Mouse (Mus musculus): ENCODE data around the gene Efna4.

Efna4 gene

DNA sequence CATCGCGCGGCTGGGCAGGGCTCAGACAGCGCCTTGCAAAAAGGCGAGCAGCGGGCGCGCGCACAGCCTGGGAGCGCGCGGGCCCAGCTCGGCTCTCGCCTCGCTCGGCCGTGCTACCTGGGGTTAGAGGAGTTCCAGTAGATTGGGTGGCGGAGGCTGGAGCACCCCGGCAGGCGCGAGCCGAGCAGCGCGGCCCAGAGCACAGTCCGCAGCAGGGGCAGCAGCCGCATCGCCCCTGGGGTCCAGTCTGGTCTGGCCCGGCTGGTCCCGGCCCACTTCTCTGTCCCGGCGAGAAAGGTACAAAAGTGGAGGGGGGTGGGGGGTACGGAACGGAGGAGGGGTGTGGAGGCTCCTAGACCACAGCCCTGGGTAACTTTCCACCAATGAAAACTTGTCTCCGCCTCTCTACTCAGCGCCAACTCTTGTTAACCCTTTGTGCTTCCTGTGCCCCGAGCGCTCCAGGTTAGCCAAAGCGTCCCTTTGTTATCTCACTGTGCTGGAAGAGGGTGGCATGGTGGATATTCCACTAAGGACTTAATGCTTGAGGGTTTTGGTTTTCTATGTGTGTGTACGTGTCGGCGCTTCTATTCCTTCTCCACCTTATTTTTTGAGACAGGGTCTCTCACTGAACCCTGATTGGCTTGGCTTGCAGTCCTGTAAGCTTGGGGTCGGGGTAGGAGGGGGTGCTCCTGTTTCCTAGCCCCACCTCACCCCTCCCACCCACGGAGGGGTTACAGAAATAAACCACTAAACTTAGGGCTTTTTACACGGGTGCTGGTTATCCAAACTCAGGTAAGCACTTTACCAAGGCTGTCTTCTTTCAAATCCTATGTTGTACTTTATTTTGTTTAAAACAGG, at the start of gene Efna4:
Gene Efna4, minus strand, starts transcription at position 308 of the 858 bp plus-strand sequence.
- DNase-seq (ENCODE audit: low spot score in 2 of 2), result peak; percentile 31 to 34

DNA sequence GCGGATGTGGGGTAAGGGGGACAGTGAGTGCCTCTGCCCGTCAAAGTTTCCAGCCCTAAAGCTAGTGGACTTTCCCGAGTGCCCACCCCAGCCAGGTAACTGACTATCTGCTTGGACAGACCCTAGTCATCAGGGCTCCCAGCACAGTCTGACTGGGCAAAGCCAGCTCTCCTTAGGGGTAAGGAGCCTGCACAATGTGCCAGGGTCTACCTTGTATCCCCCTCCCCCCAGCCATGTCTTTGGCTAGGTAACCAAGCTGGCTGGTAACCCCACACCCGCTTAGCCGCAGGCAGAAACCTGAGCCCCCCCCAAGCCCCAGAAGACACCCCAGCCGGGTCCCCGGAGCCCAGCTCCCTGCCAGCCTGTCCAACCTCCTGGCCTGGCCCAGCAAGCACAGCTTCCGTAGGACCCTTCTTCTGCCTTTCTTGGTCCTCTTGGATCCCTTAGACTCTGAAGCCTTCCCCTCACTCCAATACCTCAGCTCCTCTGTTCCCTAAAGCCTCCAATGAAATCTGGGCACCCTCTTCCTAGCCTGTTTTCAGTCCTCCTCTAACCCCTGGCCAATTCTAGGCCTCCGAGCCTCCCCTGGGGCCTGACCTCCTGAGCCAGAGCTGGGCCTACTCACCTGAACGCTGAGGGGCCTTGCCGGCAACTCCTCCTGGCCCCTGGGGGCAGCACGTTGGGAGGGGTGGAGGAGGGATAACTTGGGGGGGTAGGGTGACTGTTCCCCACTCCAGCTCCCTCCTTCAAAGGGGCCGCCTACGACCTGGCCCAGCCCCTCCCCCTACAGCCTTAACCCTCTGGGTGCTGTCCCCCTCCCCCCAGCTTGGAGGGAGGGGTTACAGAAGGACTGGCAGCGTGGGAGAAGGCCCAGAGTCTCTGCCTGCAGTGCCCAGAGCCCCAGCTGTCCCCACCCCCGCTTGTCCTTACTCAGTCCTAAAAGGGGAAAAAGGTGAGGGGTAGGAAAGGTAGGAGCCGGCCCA, 48.9 kb upstream of the Efna4 start:
- peak; percentile 37 to 46 for DNase-seq (ENCODE audit: low spot score in 2 of 2)

DNA sequence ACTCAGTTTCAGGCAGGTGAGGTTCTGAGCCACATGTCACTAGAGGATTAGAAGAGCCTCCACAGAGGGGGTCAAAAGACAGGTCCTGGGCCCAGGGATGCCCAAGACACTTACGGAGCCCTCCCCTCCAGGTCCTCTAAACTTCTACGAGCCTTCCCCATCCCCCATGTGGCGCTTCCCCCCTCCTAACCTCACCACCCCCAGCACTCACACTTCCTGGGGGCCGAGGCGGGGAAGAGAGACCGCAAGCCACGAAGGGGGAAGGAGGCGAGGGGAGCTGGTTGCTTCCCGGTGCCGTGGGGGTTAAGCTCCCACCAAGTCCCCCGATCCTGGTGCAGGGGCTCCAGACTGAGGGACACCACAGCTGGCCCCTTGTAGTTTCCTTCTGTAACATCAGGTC, 47.6 kb upstream of the Efna4 start:
- peak; percentile 46 to 55 for DNase-seq (ENCODE audit: low spot score in 2 of 2)

DNA sequence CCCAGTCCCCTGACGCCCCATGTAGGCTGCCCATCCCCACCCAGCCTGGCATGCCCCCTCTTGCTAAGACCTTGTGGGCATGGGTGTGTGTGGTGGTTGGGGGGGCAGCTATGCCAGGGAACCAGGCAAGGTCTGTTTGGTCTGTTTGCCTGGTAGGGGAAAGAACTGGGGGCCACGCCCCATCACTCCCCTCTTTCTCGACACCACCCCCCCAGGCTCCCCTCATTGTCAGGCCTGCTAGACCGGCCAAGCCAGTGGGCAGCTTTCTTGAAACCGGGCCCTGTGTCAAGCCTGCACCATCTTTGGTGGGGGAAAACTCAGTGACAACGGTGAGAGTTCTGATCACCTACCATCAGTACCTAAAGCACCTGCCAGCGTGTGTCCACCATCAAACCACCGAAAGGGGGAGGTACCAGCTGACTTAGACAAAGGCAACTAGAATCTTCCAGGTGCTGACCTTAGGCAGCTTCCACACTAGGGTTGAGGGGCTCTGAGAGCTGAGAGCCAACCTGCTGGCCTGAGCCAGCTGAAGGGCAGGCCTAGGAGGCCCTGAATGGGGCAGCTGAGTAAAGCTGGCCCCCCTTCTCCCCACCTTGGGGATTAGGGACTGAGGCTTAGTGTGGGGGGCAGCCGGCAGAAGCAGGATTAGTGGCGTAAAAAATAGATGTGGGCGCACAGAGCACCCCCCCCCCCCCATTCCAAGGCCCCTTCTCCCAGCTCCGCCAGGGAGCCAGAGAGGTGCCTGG, 46.7 kb upstream of the Efna4 start:
- DNase-seq (ENCODE audit: low spot score in 2 of 2), result no peak

DNA sequence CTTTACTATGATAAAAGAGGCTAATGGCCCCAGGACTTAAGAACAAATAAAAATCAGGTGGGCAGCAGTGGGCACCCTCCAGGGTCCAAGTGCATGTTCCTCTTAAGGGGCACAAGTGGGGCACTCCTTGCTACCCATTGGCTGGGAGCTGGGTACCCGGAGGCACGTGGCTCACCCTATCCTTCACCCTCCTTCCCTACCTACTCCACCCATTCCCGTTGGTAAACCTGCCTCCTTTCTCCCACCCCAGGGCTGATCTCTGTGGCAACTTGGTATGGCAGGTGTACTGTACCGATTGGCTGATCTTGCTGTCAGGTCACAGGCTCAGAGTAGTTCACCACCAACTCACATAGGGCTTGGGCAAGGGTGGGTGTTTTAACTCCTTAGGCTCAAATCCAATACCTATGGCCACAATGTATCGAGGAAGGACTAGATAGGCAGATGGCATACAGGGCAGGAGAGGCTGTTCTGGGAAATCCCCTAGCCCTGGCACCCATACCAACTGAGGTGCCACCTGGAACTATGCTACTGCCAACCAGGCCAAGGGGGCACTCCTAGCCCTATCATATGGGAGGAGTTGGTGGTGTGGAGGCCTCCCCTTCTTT, 45.9 kb upstream of the Efna4 start:
- no peak for DNase-seq (ENCODE audit: low spot score in 2 of 2)

DNA sequence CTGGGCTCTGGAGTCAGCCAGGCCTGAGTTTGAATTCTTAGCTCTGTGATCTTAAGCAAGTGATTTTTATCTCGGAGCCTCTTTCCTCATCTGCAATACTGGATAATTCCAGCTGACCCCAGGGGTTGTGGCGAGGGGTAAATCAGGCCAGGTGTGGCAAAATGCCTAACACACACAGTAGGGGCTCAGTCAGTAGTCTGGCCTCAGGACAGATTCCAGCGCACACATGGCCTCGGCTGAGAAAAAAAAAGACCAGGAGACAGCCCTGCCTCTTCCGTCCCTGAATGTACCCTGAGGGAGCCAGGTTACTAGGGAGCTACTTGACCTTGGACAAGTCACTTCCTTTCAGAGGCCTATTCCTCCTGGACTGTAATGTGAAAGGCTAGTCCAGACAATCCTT, 45.1 kb upstream of the Efna4 start:
- no peak for DNase-seq (ENCODE audit: low spot score in 2 of 2)

DNA sequence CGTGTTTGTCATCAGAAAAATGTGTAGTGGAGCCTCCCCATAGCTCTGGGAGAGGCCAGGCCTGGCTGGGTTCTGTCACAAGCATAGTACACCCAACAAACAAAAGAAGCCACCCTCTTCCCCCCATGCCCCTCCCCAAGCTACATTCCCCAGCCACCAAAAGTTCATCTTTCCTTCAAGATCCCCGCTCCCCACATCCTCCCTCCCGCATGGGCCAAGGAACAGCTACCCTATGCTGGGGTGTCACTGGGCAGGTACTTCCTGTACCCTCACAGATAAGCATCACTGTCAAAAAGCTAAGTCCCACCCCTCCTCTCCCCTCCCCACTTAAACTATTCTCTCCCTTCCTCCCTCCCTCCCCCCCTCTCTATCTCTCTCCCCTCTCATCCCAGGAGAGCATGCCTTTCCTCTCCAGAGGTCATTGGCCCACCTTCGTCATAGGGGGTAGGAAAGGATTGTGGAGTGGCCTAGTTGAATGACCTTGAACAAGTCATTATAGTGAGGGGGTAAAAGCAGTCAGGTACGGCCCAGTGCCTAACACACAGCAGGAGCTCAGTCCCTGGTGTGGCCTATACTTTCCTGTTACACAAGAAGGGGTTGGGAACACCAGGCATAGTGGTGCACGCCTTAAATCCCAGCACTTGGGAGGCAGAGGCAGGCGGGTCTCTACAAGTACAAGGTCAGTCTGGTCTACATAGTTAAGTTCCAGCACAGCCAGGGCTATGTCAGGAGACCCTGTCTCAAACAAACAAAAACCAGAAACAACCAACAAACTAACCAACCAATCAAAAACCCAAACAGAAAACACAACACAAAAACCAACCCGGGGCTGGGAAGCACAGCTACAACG, 44.4 kb upstream of the Efna4 start:
- no peak for DNase-seq (ENCODE audit: low spot score in 2 of 2)

DNA sequence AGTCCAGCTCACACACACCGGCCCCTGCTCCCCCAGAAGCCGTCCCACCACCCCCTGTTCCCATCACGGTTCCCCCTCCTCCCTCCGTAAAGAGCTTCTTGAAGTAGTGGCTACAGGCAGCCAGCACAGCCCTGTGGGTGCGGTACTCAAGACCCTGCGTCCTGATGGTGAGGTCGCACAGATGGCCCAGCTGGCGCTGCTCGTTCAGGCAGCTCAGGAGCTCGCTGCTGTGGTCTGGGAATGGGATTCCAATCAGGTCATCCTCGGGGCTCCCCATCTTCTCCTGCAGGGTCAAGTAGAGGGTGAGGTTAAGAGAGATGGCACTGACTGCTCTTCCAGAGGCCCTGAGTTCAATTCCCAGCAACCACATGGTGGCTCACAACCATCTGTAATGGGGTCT, 43.4 kb upstream of the Efna4 start:
- DNase-seq (ENCODE audit: low spot score in 2 of 2), result no peak

DNA sequence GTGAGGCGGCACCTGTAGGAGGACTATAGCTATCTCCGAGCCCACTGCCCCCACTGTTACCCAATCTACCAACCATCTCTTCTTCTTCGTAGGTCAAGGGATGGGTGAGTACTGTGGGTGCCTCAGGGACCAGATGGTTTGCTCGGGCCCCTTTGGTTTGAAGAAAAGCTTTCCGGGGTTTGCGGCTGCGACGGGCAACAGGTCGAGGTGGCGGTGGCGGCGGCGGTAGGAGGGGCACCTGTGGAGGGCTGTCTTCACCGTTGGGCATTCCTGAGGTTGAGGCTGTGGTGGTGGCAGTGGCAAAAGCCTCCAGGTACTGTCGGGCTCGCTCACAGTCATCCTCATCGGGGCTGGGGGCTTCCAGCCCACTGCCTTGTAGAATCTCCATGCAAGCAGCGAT, 42.9 kb upstream of the Efna4 start:
- no peak for DNase-seq (ENCODE audit: low spot score in 2 of 2)

DNA sequence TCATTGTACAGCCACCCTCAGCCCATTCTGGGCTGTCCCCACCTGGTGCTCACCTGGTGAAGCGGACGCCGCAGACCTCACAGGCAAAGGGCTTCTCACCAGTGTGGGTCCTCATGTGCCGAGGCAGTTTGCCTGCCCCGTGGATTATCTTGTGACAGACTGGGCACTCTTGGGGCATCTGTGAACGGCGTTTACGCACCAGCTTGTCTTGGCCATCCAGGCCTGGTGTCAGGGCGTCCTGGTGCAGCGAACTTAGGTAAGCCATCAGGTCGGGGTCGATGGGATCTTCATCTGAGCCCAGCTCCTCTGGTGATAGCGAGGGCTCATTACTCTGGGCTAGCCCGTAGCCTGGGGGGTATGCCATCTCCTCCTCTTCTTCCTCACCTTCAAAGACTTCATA, 42.5 kb upstream of the Efna4 start:
- DNase-seq (ENCODE audit: low spot score in 2 of 2), result no peak

DNA sequence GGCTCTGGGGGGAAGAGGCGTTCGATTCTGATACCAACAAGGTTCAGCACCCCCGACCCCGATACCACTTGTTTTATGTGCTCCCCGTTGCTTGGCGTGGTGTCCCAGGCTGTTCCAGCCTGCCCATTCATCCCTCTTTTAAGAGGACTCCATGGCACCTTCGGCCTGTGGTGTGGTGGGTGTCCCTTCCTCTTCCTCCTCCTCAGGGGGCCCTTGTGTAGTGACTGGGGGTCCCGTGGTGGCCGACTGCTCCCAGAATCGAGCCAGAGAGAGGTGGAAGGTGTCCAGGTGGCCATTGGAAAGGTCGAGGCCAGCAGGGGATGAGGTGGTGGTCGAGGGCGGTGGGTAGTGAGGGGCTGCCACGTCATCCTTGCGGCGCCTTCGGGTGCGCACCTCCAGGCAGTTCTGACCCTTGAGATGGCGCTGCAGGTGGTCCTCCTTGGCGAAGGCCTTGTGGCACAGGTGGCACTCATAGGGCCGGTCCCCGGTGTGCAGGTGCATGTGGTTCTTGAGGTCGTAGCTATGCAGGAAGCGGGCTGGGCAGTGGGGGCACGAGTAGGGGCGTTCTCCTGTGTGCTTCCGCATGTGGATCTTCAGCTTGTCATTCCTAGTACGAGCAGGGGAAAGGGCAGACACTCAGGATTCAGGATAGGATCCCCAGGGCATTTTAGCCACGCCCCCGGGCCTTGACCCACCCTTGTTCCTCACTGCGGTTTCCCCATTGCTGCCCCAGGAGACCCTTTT, 41.7 kb upstream of the Efna4 start:
- DNase-seq (ENCODE audit: low spot score in 2 of 2), result peak; percentile 54 to 57

DNA sequence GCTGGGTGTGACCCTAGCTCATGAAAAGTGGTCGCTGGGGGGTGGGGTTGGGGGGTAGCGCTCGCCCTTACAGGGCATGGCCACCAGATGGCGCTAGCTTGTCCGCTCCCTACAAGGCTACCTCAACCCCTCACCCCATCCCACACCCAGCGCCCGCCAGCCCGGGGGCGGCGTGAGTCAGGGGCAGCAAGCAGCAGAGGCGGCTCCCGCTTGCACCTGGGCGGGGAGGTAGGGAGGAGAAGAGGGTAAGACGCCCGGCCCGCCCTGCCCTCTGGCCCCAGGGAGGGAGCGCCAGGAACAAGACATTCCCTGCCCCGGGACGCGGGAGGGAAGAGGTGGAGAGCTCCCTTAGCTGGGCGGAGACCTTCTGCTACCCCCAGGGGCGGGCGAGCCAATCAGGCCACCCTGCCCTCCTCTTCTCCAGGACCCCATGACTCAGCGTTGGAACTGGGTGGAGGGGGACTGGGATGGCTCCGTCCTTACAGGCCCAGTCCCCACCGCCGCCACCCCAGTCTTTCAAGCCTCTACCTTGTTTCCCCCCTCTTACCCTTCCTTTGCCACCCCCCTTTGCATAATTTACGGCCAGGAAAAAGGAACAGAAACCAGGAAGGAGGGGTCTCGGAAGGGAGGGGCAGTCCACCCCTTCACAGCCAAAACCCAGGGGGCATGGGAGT, 40.7 kb upstream of the Efna4 start:
- DNase-seq (ENCODE audit: low spot score in 2 of 2), result peak; percentile 64 to 73

DNA sequence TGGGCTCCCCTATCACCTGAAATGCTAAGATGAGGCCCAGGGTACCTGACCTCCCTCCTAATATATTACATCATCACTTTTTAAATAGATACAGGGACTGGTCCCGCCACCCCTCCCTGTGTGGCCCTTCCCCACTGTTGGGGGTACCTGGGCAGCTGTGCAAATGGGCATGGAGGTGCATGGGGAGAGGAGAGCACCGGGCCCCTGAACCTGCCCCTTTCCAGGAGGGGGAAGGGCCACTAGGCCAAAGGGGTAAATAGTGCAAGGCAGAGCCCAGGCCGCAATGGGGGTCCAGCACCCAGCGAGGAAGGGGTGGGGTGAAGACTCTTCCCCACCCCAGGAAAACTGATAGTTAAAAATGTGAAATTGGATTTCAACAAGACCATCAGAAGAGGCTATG, 40.0 kb upstream of the Efna4 start:
- no peak for DNase-seq (ENCODE audit: low spot score in 2 of 2)

DNA sequence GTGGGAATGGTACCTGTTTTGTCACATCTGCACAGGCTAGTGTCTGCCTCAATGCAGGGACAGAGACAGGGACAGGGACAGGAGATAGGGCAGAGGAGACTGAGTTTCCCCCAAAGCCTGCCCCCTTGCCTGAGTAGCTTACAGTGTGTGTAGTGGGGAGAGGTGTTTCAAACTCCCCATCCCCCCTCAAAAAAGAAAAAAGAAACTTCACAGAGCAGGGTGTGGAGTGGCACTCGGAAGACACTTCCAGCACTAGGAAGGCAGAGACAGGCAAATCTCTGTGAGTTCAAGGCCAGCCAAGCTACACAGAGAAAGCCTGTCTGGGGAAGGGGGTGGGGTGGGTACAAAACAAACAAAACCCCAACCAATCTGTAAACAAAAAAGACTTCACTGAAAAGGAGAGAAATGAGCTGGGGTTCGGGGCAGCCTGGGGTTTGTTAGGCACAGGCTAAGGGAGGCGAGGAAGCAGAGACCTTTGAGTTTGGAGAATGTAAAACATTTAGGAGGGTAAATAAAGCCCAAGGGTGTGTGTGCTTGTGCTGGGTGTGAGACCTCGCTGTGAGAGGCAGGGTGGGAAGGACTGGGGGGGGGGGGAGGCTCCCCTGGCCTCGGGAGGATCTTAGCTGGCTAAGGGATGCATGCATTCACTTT, 35.9 kb upstream of the Efna4 start:
- no peak for DNase-seq (ENCODE audit: low spot score in 2 of 2)

DNA sequence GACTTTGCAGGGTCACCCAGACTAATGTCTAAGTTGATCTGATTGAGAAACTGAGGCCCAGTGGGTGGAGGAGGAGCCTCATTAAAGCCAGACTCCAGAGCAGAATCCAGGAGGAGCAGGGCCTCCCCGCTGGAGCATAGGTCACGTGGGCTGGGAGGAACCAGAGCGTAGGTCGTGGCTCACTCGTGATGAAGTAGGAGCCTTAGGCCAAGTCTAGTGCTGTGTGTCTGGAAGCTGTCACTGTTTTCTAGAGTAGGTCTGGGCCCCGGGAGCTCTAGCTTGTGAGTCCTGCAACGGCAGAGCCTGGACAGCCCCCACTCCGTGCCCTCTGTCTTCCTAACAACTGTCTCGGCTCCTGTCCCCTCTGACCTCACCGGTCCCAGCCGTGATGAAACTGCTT, 29.5 kb upstream of the Efna4 start:
- no peak for DNase-seq (ENCODE audit: low spot score in 2 of 2)

DNA sequence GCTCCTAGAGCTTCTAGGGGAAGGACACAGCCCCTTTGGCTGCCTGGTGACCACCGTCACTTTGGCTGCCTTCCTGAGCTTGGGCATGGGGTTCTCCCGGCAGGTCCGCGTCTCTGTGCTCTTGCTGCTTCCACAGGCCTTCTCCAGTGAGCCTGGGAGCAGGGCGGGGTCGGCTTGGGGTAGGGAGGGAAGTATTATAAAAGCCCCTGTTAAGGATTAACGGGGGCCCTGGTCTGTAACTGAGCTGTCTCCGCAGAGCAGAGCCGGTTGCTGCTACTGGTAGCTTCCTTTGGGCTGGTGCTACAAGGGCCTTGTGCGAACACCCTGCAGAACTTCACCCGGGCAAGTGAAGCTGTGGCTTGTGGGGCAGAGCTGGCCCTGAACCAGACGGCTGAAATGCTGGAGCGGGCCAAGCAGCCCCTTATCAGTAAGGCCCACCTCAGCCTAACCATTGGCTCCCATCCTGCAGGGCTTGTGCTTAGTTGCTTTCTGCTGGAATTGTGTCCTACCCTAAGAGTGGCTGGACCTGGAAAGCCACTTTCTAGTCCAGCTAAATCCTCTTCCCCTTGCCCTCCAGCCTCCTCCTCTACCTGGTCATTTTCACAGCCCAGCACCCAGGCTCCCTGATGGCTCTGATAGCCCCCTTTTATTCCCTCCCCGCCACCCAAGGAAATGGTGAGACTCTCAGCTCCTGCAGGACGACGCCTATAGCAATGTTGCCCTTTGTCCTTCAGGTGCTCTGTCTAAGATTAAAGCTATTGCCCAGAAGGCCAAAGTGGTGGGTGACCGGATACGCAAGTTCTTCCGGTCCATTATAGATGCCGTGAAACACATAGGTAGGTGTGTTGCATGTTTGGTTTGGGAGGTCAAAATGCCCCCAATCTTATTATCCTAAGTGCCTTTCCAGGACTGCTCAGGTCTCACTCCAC, 27.9 kb upstream of the Efna4 start:
- DNase-seq (ENCODE audit: low spot score in 2 of 2), result no peak

DNA sequence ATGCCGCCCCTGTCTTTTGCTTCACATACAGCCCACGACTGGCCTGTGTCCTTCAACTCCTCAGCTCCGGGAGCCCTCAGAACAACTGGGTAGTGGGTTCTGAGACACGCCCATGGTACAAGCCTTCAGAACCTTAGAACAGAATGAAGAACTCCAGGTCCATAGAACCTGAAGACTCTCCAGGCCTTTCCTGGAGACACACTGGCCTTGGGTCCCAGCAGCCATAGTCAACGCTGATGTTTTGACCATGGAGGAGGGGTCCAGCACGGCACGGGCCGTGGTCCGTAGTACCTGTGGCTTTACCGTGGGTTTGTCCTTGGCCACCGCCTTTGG, 27.3 kb upstream of the Efna4 start, which contains the start of gene Dcst1:
Gene Dcst1, minus strand, starts transcription at position 101 of the 333 bp plus-strand sequence.
- no peak for DNase-seq (ENCODE audit: low spot score in 2 of 2)

DNA sequence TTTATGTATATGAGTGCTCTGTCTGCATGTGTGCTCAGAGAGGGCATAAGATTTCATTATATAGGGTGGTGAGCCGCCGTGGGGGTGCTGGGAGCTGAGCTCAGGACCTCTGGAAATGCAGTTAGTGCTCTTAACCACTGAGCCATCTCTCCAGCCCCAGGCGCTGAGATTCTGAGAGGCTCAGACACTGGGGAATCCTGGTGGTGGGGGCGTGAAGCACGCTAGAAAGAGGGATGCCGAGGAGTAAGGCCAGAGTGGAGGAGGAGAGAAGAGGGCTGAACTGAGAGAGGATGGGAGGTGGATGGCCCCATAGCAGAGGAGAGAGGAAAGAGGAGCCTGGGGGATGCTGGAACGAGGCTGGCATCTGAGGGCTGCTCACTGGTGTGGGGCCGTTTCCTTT, 26.8 kb upstream of the Efna4 start:
- no peak for DNase-seq (ENCODE audit: low spot score in 2 of 2)
